Mouse (Mus musculus) spleen, adult 2 months (tissue): Measurements from ENCODE around the gene Prss56.

Source experiments
- CTCF ChIP-seq: fragments of 200-500 bp; IDR thresholded peaks from 2 replicates; pipeline ENCODE4 v1.5.1; 2011; ENCODE audit warnings: mild to moderate bottlenecking, inconsistent platforms; ENCODE audit not compliant: insufficient read depth, insufficient read length, insufficient replicate concordance; ENCODE audit errors: extremely low read depth
- POLR2A ChIP-seq: fragments of 200-500 bp; IDR thresholded peaks from 2 replicates; pipeline ENCODE4 v1.6.1; 2011; ENCODE audit warnings: low read depth, low read length, inconsistent platforms

DNA sequence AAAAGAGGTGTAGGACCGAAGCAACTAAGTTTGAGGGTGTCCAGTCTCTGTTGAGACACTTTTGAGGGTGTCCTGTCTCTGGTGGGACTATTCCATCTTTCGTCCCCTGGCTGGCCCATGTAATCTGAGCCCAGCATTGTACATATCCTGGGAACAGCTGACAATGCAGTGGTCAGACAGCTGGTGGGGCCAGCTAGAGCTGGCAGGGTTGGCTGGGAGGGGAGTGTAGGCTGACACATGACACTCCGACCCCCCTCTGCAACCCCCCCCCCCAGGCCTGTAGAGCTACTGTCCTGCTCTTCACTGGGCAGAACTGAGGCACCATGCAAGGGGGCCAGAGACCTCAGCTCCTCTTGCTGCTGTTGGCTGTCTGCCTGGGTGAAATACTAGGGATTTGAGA, 22.4 kb downstream of the Prss56 start:
- TF ChIP-seq CTCF: no peak
- TF ChIP-seq POLR2A: no peak
